Mouse (Mus musculus) kidney, postnatal 0 days (tissue): ENCODE results near the gene Ms4a6b. TPM values are rescaled to one million over a fixed set of nuclear protein-coding genes. Genes with fewer than 3 reads are reported as not detected.
"Not testable (repeated sequence)": the region's sequence is repeated elsewhere in the genome, so short reads cannot be mapped to it uniquely, and the experiment has no call there.

Experiments used
- ATAC-seq: fragments of 200-750 bp; cut with Nextera tagmentation; replicated peaks from 2 replicates; pipeline ENCODE4 v1.8.0; 2017; ENCODE audit warnings: low read depth, moderate number of reproducible peaks, moderate TSS enrichment, moderate library complexity; ENCODE audit not compliant: low FRiP score
- DNase-seq: peaks from one replicate; pipeline ENCODE4 v3.0.0-alpha.2; 2016; ENCODE audit warnings: low spot score
- H3K27ac ChIP-seq: fragments of 300-500 bp; sonication (generic); 2 replicates; pipeline ENCODE4 v1.5.1; 2014; ENCODE audit warnings: mild to moderate bottlenecking
- H3K27me3 ChIP-seq: fragments of 300-500 bp; sonication (generic); 2 replicates; pipeline ENCODE4 v1.6.1; 2014; ENCODE audit warnings: low read length, mixed read lengths; ENCODE audit not compliant: insufficient read depth
- H3K36me3 ChIP-seq: fragments of 300-500 bp; sonication (generic); 2 replicates; pipeline ENCODE4 v1.6.1; 2014; ENCODE audit warnings: low read length, mixed read lengths; ENCODE audit not compliant: insufficient read depth
- H3K4me1 ChIP-seq: fragments of 300-500 bp; sonication (generic); replicated peaks from 2 replicates; pipeline ENCODE4 v1.6.1; 2014; ENCODE audit warnings: antibody characterized with exemption, low read length, mixed read lengths; ENCODE audit not compliant: insufficient read depth
- H3K4me2 ChIP-seq: fragments of 300-500 bp; sonication (generic); 2 replicates; pipeline ENCODE4 v1.6.1; 2014; ENCODE audit warnings: mild to moderate bottlenecking, low read length, moderate library complexity, mixed read lengths
- H3K4me3 ChIP-seq: fragments of 300-500 bp; sonication (generic); replicated peaks from 2 replicates; pipeline ENCODE4 v1.5.1; 2014; ENCODE audit warnings: low read depth, low read length
- H3K9ac ChIP-seq: fragments of 300-500 bp; sonication (generic); 2 replicates; pipeline ENCODE4 v1.6.1; 2014; ENCODE audit warnings: low read depth, low read length
- H3K9me3 ChIP-seq: fragments of 300-500 bp; sonication (generic); replicated peaks from 2 replicates; pipeline ENCODE4 v1.6.1; 2016; ENCODE audit warnings: low read length, inconsistent platforms, mixed read lengths
- CTCF ChIP-seq: IDR thresholded peaks from 2 replicates; pipeline ENCODE4 v1.5.1; 2016; ENCODE audit warnings: antibody characterized with exemption, low read depth, mild to moderate bottlenecking, moderate library complexity
- WGBS: fragments of 180-500 bp; shearing (Covaris S2); extraction: QIAGEN DNeasy Blood & Tissue Kit; methylation state at CpG from one replicate; pipeline ENCODE4 v1.1.7; 2014; 5-methylcytosine and 5-hydroxymethylcytosine counted together
- polyA plus RNA-seq: library from polyadenylated mRNA; unstranded; fragments of >200 nt; fragmentation: Nextera tagmentation; extraction: Ambion mirVana; gene quantifications from 2 replicates; pipeline ENCODE4 v1.2.1, GENCODE M21; 2015

Ms4a6b gene
- polyA plus RNA-seq, 1 experiment from 2014 or later: 5.6 TPM

- no peak overlapping the region for H3K9ac ChIP-seq
- no peak for DNase-seq
- no peak for ATAC-seq
- H3K36me3 ChIP-seq: no peaks in the 10 kb centered on the region
- H3K9me3 ChIP-seq: no peaks in the 10 kb centered on the region
- no peaks in the 10 kb centered on the region for H3K4me1 ChIP-seq
- 83% methylated on average over 3 of the region's 3 CpGs for WGBS
- no peaks in the 10 kb centered on the region for H3K27me3 ChIP-seq
- no peak overlapping the region for H3K27ac ChIP-seq
- no peak overlapping the region for H3K4me3 ChIP-seq
- no peak overlapping the region for H3K4me2 ChIP-seq
- TF ChIP-seq CTCF: no peak
These were observed 3.8 kb downstream of the Ms4a6b start for GRCm38 (mm10) chr19:11520146-11520545.

GRCm38 (mm10) chr19:11533421-11533820 is 17.1 kb downstream of the Ms4a6b start:
- no peak for TF ChIP-seq CTCF
- Histone ChIP-seq H3K9ac (no peak overlapping the region), H3K4me3 (no peak overlapping the region), H3K9me3 (no peaks in the 10 kb centered on the region), H3K27me3 (no peaks in the 10 kb centered on the region), H3K4me2 (no peak overlapping the region), H3K27ac (no peak overlapping the region), H3K36me3 (no peaks in the 10 kb centered on the region), H3K4me1 (no peaks in the 10 kb centered on the region)
- DNase-seq (no peak), ATAC-seq (no peak)
- 81% methylated on average over 1 of the region's 1 CpGs for WGBS

- Histone ChIP-seq H3K9ac (no peak overlapping the region), H3K9me3 (no peaks in the 10 kb centered on the region), H3K36me3 (no peaks in the 10 kb centered on the region), H3K4me2 (no peak overlapping the region), H3K27ac (no peak overlapping the region), H3K27me3 (no peaks in the 10 kb centered on the region), H3K4me3 (no peak overlapping the region), H3K4me1 (no peaks in the 10 kb centered on the region)
- 36% methylated on average over 2 of the region's 2 CpGs for WGBS
- ATAC-seq: no peak
- TF ChIP-seq CTCF: no peak
- DNase-seq: no peak
These were observed 17.7 kb downstream of the Ms4a6b start for GRCm38 (mm10) chr19:11533888-11534445.

DNA sequence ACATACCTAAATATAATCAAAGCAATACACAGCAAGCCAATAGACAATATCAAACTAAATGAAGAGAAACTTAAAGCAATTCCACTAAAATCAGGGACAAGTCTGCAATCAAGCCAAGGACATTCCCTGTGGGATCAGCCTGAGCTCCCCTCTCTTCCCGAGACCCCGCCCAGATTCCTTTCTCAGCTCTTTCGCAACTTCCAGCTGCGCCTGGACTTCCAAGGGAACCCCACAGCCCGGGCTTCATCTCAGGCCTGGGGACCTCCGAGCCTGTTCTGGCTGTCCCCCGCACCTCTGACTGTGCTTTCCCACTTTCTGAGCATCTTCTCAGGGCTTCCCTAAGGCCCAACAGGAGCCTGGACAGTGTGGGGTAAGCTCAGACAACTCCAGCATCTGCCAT is 20.3 kb downstream of the Ms4a6b start, which contains the start of gene Ms4a4d:
Gene Ms4a4d (plus strand): TSS at position 209 of the 400 bp plus-strand sequence.
- 12% methylated on average over 7 of the region's 7 CpGs for WGBS
- Histone ChIP-seq H3K27ac (no peak within 1 kb of the TSS), H3K27me3 (no peaks in the 10 kb centered on the region), H3K36me3 (no peaks in the 10 kb centered on the region), H3K4me1 (no peaks in the 10 kb centered on the region), H3K4me3 (no peak within 1 kb of the TSS), H3K9ac (no peak within 1 kb of the TSS), H3K4me2 (no peak within 1 kb of the TSS), H3K9me3 (no peaks in the 10 kb centered on the region)
- no peak for ATAC-seq
- no peak for DNase-seq
- TF ChIP-seq CTCF: no peak

DNA sequence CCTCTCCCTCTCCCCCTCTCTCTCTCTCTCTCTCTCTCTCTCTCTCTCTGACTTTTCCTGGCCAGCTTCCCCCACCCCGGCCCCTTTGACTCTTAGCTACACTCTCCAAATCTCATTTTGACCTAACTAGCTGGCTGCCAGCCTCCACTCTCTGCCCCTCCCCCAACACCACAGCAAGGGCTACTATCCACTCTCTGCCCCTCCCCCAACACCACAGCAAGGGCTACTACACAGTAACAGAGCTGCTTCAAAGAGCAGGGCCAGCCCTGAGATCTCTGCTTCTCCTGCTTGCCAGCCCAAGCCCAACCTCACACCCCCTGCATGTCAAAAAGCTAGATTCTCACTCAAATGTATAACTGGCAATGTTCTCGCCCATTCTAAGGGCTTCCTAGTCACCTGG is 21.0 kb downstream of the Ms4a6b start:
- Histone ChIP-seq H3K9ac (no peak overlapping the region), H3K4me2 (no peak overlapping the region), H3K4me1 (no peaks in the 10 kb centered on the region), H3K27ac (no peak overlapping the region), H3K9me3 (no peaks in the 10 kb centered on the region), H3K27me3 (no peaks in the 10 kb centered on the region), H3K4me3 (no peak overlapping the region), H3K36me3 (no peaks in the 10 kb centered on the region)
- DNase-seq (no peak), ATAC-seq (no peak)
- no peak for TF ChIP-seq CTCF
- 24% methylated on average over 2 of the region's 2 CpGs for WGBS

- H3K4me1 ChIP-seq, H3K4me3 ChIP-seq, H3K4me2 ChIP-seq, H3K27ac ChIP-seq, DNase-seq, H3K27me3 ChIP-seq, H3K9ac ChIP-seq, H3K9me3 ChIP-seq, H3K36me3 ChIP-seq, ATAC-seq: not testable (repeated sequence)
- 75% methylated on average over 1 of the region's 1 CpGs for WGBS
These were observed 24.0 kb downstream of the Ms4a6b start for GRCm38 (mm10) chr19:11540166-11540821.

- WGBS: 80% methylated on average over 2 of the region's 2 CpGs
- ATAC-seq, DNase-seq: not testable (repeated sequence)
These were observed 28.1 kb downstream of the Ms4a6b start for GRCm38 (mm10) chr19:11544383-11544782.

More at GRCm38 (mm10) chr19:11544383-11544782, 28.1 kb downstream of the Ms4a6b start:
- H3K27ac ChIP-seq, H3K4me1 ChIP-seq, H3K4me3 ChIP-seq, H3K36me3 ChIP-seq, H3K4me2 ChIP-seq, H3K9me3 ChIP-seq, H3K27me3 ChIP-seq, H3K9ac ChIP-seq: not testable (repeated sequence)
